Mouse (Mus musculus): ENCODE measurements around the gene Ndufa11. TPM values are rescaled to one million over a fixed set of nuclear protein-coding genes. Genes with fewer than 3 reads are reported as not detected.
A peak's percentile ranks its signal among the peaks of the same experiment; 100 is the strongest.

Ndufa11 gene
- polyA plus RNA-seq, 1 experiment from 2014 or later: 428 TPM

- ATAC-seq (ENCODE audit: insufficient number of reproducible peaks, low FRiP score, low TSS enrichment, low read depth) (no peak), DNase-seq (ENCODE audit: low spot score) (no peak)
- 60% methylated on average over 12 of the region's 12 CpGs for WGBS
- H3K27me3 ChIP-seq (ENCODE audit: control insufficient read depth, insufficient read depth, low read length): no peaks in the 10 kb centered on the region
- peak overlapping the region; percentile 70 for H3K4me2 ChIP-seq (ENCODE audit: low read depth, severe bottlenecking)
- H3K27ac ChIP-seq (replicated peaks; ENCODE audit: low read depth, low read length): no peak overlapping the region
- peak overlapping the region; percentile 68 for H3K4me3 ChIP-seq (ENCODE audit: low read depth, low read length)
- no peaks in the 10 kb centered on the region for H3K9me3 ChIP-seq (ENCODE audit: control insufficient read depth, low read length)
- peaks cover 24% of the 10 kb centered on the region for H3K36me3 ChIP-seq (ENCODE audit: control insufficient read depth, insufficient read depth, low read length)
- H3K9ac ChIP-seq (ENCODE audit: low read length): peak overlapping the region; percentile 80; the same call in 1 of the 2 replicates
- peaks cover 11% of the 10 kb centered on the region; the same call in 1 of the 2 replicates for H3K4me1 ChIP-seq (ENCODE audit: control insufficient read depth, insufficient read depth, low read length)
These were observed 47.9 kb downstream of the Ndufa11 start for GRCm38 (mm10) chr17:56765431-56765830.

GRCm38 (mm10) chr17:56766631-56767405 is 49.3 kb downstream of the Ndufa11 start:
- DNase-seq (ENCODE audit: low spot score) (no peak), ATAC-seq (ENCODE audit: insufficient number of reproducible peaks, low FRiP score, low TSS enrichment, low read depth) (no peak)
- Histone ChIP-seq H3K4me3 (ENCODE audit: low read depth, low read length) (no peak overlapping the region), H3K27ac (replicated peaks; ENCODE audit: low read depth, low read length) (no peak overlapping the region), H3K4me1 (ENCODE audit: control insufficient read depth, insufficient read depth, low read length) (peaks cover 10% of the 10 kb centered on the region; the same call in 1 of the 2 replicates), H3K36me3 (ENCODE audit: control insufficient read depth, insufficient read depth, low read length) (peaks cover 30% of the 10 kb centered on the region), H3K27me3 (ENCODE audit: control insufficient read depth, insufficient read depth, low read length) (no peaks in the 10 kb centered on the region), H3K9ac (ENCODE audit: low read length) (no peak overlapping the region), H3K9me3 (ENCODE audit: control insufficient read depth, low read length) (no peaks in the 10 kb centered on the region), H3K4me2 (ENCODE audit: low read depth, severe bottlenecking) (no peak overlapping the region)
- 92% methylated on average over 27 of the region's 27 CpGs for WGBS

- 0 out of 2 replicates have a peak, but pooled peaks cover 5% of the 10 kb centered on the region for H3K4me1 ChIP-seq (ENCODE audit: control insufficient read depth, insufficient read depth, low read length)
- 94% methylated on average over 29 of the region's 29 CpGs for WGBS
- no peak for DNase-seq (ENCODE audit: low spot score)
- H3K36me3 ChIP-seq (ENCODE audit: control insufficient read depth, insufficient read depth, low read length): peaks cover 30% of the 10 kb centered on the region
- no peak overlapping the region for H3K9ac ChIP-seq (ENCODE audit: low read length)
- no peaks in the 10 kb centered on the region for H3K27me3 ChIP-seq (ENCODE audit: control insufficient read depth, insufficient read depth, low read length)
- ATAC-seq (ENCODE audit: insufficient number of reproducible peaks, low FRiP score, low TSS enrichment, low read depth): no peak
- H3K4me2 ChIP-seq (ENCODE audit: low read depth, severe bottlenecking): no peak overlapping the region
- no peak overlapping the region for H3K27ac ChIP-seq (replicated peaks; ENCODE audit: low read depth, low read length)
- H3K9me3 ChIP-seq (ENCODE audit: control insufficient read depth, low read length): no peaks in the 10 kb centered on the region
- no peak overlapping the region for H3K4me3 ChIP-seq (ENCODE audit: low read depth, low read length)
These were observed 50.1 kb downstream of the Ndufa11 start for GRCm38 (mm10) chr17:56767531-56768135.

- ATAC-seq (ENCODE audit: insufficient number of reproducible peaks, low FRiP score, low TSS enrichment, low read depth): no peak
- Histone ChIP-seq H3K4me2 (ENCODE audit: low read depth, severe bottlenecking) (no peak overlapping the region), H3K9ac (ENCODE audit: low read length) (no peak overlapping the region), H3K9me3 (ENCODE audit: control insufficient read depth, low read length) (no peaks in the 10 kb centered on the region), H3K4me3 (ENCODE audit: low read depth, low read length) (no peak overlapping the region), H3K27me3 (ENCODE audit: control insufficient read depth, insufficient read depth, low read length) (no peaks in the 10 kb centered on the region), H3K27ac (replicated peaks; ENCODE audit: low read depth, low read length) (no peak overlapping the region), H3K4me1 (ENCODE audit: control insufficient read depth, insufficient read depth, low read length) (0 out of 2 replicates have a peak, but pooled peaks cover 5% of the 10 kb centered on the region), H3K36me3 (ENCODE audit: control insufficient read depth, insufficient read depth, low read length) (peaks cover 30% of the 10 kb centered on the region)
- no peak for DNase-seq (ENCODE audit: low spot score)
- WGBS: 92% methylated on average over 11 of the region's 11 CpGs
These were observed 51.4 kb downstream of the Ndufa11 start for GRCm38 (mm10) chr17:56768941-56769340.

GRCm38 (mm10) chr17:56769950-56770349 is 52.4 kb downstream of the Ndufa11 start, which contains the start of gene Prr22:
TSS of gene Prr22 (plus strand) at chr17:56770250.
- ATAC-seq (ENCODE audit: insufficient number of reproducible peaks, low FRiP score, low TSS enrichment, low read depth): no peak

More at GRCm38 (mm10) chr17:56769950-56770349, 52.4 kb downstream of the Ndufa11 start, which contains the start of gene Prr22:
- no peak within 1 kb of the TSS for H3K4me3 ChIP-seq (ENCODE audit: low read depth, low read length)
- H3K9ac ChIP-seq (ENCODE audit: low read length): no peak within 1 kb of the TSS
- no peaks in the 10 kb centered on the region for H3K27me3 ChIP-seq (ENCODE audit: control insufficient read depth, insufficient read depth, low read length)
- peaks cover 30% of the 10 kb centered on the region for H3K36me3 ChIP-seq (ENCODE audit: control insufficient read depth, insufficient read depth, low read length)
- H3K4me1 ChIP-seq (ENCODE audit: control insufficient read depth, insufficient read depth, low read length): 0 out of 2 replicates have a peak, but pooled peaks cover 5% of the 10 kb centered on the region
- no peak for DNase-seq (ENCODE audit: low spot score)
- 90% methylated on average over 5 of the region's 5 CpGs for WGBS
- no peak within 1 kb of the TSS for H3K27ac ChIP-seq (replicated peaks; ENCODE audit: low read depth, low read length)
- no peaks in the 10 kb centered on the region for H3K9me3 ChIP-seq (ENCODE audit: control insufficient read depth, low read length)
- H3K4me2 ChIP-seq (ENCODE audit: low read depth, severe bottlenecking): no peak within 1 kb of the TSS

Other genes with a start within 250 kb of the Ndufa11 start
- gene Ptprs, start 241.3 kb upstream of the Ndufa11 start, polyA plus RNA-seq (2014; fragmentation: Nextera tagmentation; extraction: Ambion mirVana): 82.5 and 86.2 TPM in 2 replicates
- not detected in 2 replicates for gene Znrf4, start 205.3 kb upstream of the Ndufa11 start, polyA plus RNA-seq (2014; fragmentation: Nextera tagmentation; extraction: Ambion mirVana)
- 0.73 and 0.84 TPM in 2 replicates for gene Gm20219, start 163.4 kb upstream of the Ndufa11 start, polyA plus RNA-seq (2014; fragmentation: Nextera tagmentation; extraction: Ambion mirVana)
- 65.3 and 78.6 TPM in 2 replicates for gene Safb2, start 133.2 kb upstream of the Ndufa11 start, polyA plus RNA-seq (2014; fragmentation: Nextera tagmentation; extraction: Ambion mirVana)
- gene Safb, start 132.9 kb upstream of the Ndufa11 start, polyA plus RNA-seq (2014; fragmentation: Nextera tagmentation; extraction: Ambion mirVana): 119 and 132 TPM in 2 replicates
- gene 2410015M20Rik, start 108.0 kb upstream of the Ndufa11 start, polyA plus RNA-seq (2014; fragmentation: Nextera tagmentation; extraction: Ambion mirVana): 198 and 203 TPM in 2 replicates
- 1,726 and 1,764 TPM in 2 replicates for gene Rpl36, start 104.4 kb upstream of the Ndufa11 start, polyA plus RNA-seq (2014; fragmentation: Nextera tagmentation; extraction: Ambion mirVana)
- 61.9 and 66.3 TPM in 2 replicates for gene Lonp1, start 90.9 kb upstream of the Ndufa11 start, polyA plus RNA-seq (2014; fragmentation: Nextera tagmentation; extraction: Ambion mirVana)
- gene Catsperd, start 89.6 kb upstream of the Ndufa11 start, polyA plus RNA-seq (2014; fragmentation: Nextera tagmentation; extraction: Ambion mirVana): 0.61 and 0.85 TPM in 2 replicates
- 118 and 131 TPM in 2 replicates for gene Ranbp3, start 44.5 kb upstream of the Ndufa11 start, polyA plus RNA-seq (2014; fragmentation: Nextera tagmentation; extraction: Ambion mirVana)
- gene Vmac, start 255 bp downstream of the Ndufa11 start, polyA plus RNA-seq (2014; fragmentation: Nextera tagmentation; extraction: Ambion mirVana): 19.7 and 21.1 TPM in 2 replicates
- gene Nrtn, start 39.8 kb downstream of the Ndufa11 start, polyA plus RNA-seq (2014; fragmentation: Nextera tagmentation; extraction: Ambion mirVana): 19.0 and 19.9 TPM in 2 replicates
- gene Dus3l, start 47.0 kb downstream of the Ndufa11 start, polyA plus RNA-seq (2014; fragmentation: Nextera tagmentation; extraction: Ambion mirVana): 37.3 and 38.2 TPM in 2 replicates
- 1.2 TPM in 2 replicates for gene Prr22, start 52.5 kb downstream of the Ndufa11 start, polyA plus RNA-seq (2014; fragmentation: Nextera tagmentation; extraction: Ambion mirVana)
- 2.7 and 2.9 TPM in 2 replicates for gene Rfx2, start 113.2 kb downstream of the Ndufa11 start, polyA plus RNA-seq (2014; fragmentation: Nextera tagmentation; extraction: Ambion mirVana)
- not detected in 2 replicates for gene Acsbg2, start 156.7 kb downstream of the Ndufa11 start, polyA plus RNA-seq (2014; fragmentation: Nextera tagmentation; extraction: Ambion mirVana)
- 0.40 and 0.50 TPM in 2 replicates for gene 1700061G19Rik, start 157.7 kb downstream of the Ndufa11 start, polyA plus RNA-seq (2014; fragmentation: Nextera tagmentation; extraction: Ambion mirVana)
- gene Mllt1, start 217.6 kb downstream of the Ndufa11 start, polyA plus RNA-seq (2014; fragmentation: Nextera tagmentation; extraction: Ambion mirVana): 33.6 and 43.1 TPM in 2 replicates